Mouse (Mus musculus) megakaryocyte, embryonic 14.5 days (primary cell): ENCODE measurements around the gene Snx32.

Source experiments
- FLI1 ChIP-seq: IDR thresholded peaks from 2 replicates; pipeline ENCODE4 v1.6.1; 2012; ENCODE audit warnings: low read length, inconsistent platforms, mixed read lengths
- GATA1 ChIP-seq: IDR thresholded peaks from 3 replicates; pipeline ENCODE4 v1.6.1; 2012; ENCODE audit warnings: mixed read lengths, low read length, inconsistent platforms, borderline replicate concordance

DNA sequence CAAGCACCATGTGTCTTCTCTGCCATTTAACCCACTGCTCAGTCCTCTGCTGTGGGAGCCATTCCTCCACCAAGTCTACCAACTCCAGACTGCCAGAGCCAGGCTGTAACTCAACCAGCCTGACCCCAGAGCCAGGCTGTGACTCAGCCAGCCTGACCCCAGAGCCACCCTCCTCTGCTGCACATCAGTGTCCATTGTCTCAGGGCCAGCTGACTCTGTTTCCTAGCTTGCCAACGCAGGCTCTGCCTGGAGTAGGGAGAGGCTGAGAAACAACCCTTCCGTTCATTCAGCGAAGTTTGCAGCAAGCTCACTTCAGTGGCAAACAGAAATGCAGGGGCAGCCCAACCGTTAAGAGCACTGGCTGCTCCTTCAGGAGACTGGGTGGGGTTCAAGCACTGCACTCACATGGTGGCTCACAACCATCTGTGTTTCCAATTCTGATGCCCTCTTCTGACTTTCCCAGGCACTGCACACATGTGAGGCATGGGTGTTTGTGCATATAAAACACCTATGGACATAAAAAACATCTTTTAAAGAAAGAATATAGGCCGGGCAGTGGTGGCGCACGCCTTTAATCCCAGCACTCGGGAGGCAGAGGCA is 6.7 kb upstream of the Snx32 start:
- no peak for TF ChIP-seq GATA1
- TF ChIP-seq FLI1: no peak
